Mouse (Mus musculus): ENCODE data around the gene Zfp385b.

DNA sequence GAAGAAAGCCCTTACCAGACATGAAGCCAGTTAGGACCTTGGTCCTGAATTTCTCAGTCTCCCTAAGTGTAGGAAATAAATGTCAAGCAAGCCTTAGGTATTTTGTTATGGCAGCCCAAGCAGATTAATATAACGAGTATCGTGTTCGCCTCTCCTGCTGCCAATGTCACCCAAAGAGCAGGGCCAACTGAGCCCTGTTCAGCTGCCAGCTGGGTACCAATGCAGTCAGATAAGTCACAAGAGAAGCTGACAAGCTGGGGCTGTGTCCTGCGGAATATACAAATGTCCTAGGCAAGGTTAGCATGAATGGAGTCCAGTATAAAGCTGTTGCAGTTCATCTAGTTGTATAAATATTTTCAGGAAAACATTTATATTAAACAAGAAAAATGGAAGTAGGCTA is 277.8 kb downstream of the Zfp385b start:
- TF ChIP-seq POLR2A (IDR thresholded peaks at IDR 0.05; ENCODE audit: low read depth, low read length), result no peak
- TF ChIP-seq CTCF (IDR thresholded peaks at IDR 0.05; ENCODE audit: borderline replicate concordance, insufficient read depth, low read length), result no peak

Measured in embryonic fibroblast, embryonic 13.5 days (primary cell).